Mouse (Mus musculus) erythroblast, embryonic 14.5 days (primary cell): Measurements from ENCODE around the gene Plcd1.

Experiments used
- GATA1 ChIP-seq: IDR thresholded peaks from 2 replicates; pipeline ENCODE4 v1.6.1; 2012; ENCODE audit warnings: low read length, inconsistent platforms, mixed read lengths
- TAL1 ChIP-seq: IDR thresholded peaks from 3 replicates; pipeline ENCODE4 v1.6.1; 2012; ENCODE audit warnings: low read length, inconsistent platforms, mixed read lengths

- no peak for TF ChIP-seq TAL1
- no peak for TF ChIP-seq GATA1
Measured at GRCm38 (mm10) chr9:119021731-119022130, 71.6 kb downstream of the Plcd1 start.
